Mouse (Mus musculus) cortical plate, adult 2 months (tissue): ENCODE measurements around the gene Khk.

Experiments
- CTCF ChIP-seq: fragments of 200-500 bp; IDR thresholded peaks from 2 replicates; pipeline ENCODE4 v1.5.1; 2011; ENCODE audit warnings: mild to moderate bottlenecking, control low read depth, low read length; ENCODE audit not compliant: insufficient read depth; ENCODE audit errors: extremely low read depth
- POLR2A ChIP-seq: fragments of 200-500 bp; IDR thresholded peaks from 2 replicates; pipeline ENCODE4 v1.6.1; 2011; ENCODE audit warnings: mild to moderate bottlenecking, low read length, control low read depth; ENCODE audit not compliant: insufficient read depth; ENCODE audit errors: extremely low read depth

DNA sequence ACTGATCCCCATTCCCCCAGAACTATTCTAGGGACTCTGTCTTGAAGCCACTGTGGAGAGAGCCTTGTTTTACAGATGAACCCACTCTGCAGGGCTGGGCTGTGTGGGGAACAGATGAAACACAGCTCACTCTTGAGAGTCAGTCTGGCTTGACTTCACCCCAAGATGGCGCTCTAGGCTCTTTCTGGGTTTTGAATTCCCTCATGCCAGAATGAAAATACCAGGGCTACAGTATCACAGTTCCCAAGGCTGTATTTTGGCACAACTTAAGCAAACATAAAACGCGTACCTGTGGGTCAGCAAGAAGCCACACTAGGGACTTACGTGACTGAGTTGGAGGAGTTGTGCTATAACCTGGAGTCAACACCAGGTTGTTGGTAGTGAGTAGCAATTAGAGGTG, 8.9 kb downstream of the Khk start:
- TF ChIP-seq CTCF (peak; percentile 91), POLR2A (no peak)
